Mouse (Mus musculus) neural tube, embryonic 14.5 days (tissue): Measurements from ENCODE around the gene P2ry12. TPM values are rescaled to one million over a fixed set of nuclear protein-coding genes. Genes with fewer than 3 reads are reported as not detected.

Experiments used
- ATAC-seq: fragments of 200-750 bp; cut with Nextera tagmentation; 2 replicates; pipeline ENCODE4 v1.8.0; 2017; ENCODE audit warnings: low read depth, mild to moderate bottlenecking, moderate TSS enrichment, moderate library complexity
- H3K27ac ChIP-seq: fragments of 300-500 bp; sonication (generic); 2 replicates; pipeline ENCODE4 v1.5.1; 2014; ENCODE audit warnings: low read depth, mild to moderate bottlenecking, control low read depth, low read length, moderate library complexity, mixed read lengths
- H3K27me3 ChIP-seq: fragments of 300-500 bp; sonication (generic); 2 replicates; pipeline ENCODE4 v1.6.1; 2014; ENCODE audit warnings: low read length; ENCODE audit not compliant: control insufficient read depth, insufficient read depth
- H3K36me3 ChIP-seq: fragments of 300-500 bp; sonication (generic); 2 replicates; pipeline ENCODE4 v1.6.1; 2014; ENCODE audit warnings: low read length, mixed read lengths; ENCODE audit not compliant: control insufficient read depth, insufficient read depth
- H3K4me1 ChIP-seq: fragments of 300-500 bp; sonication (generic); 2 replicates; pipeline ENCODE4 v1.6.1; 2014; ENCODE audit warnings: low read length; ENCODE audit not compliant: control insufficient read depth, insufficient read depth
- H3K4me2 ChIP-seq: fragments of 300-500 bp; sonication (generic); 2 replicates; pipeline ENCODE4 v1.6.1; 2014; ENCODE audit warnings: mild to moderate bottlenecking, low read depth, low read length, control low read depth
- H3K4me3 ChIP-seq: fragments of 300-500 bp; sonication (generic); 2 replicates; pipeline ENCODE4 v1.5.1; 2014; ENCODE audit warnings: low read depth, low read length, control low read depth, mixed read lengths
- H3K9ac ChIP-seq: fragments of 300-500 bp; sonication (generic); replicated peaks from 2 replicates; pipeline ENCODE4 v1.6.1; 2014; ENCODE audit warnings: low read depth, mild to moderate bottlenecking, control low read depth, low read length, mixed read lengths
- H3K9me3 ChIP-seq: fragments of 300-500 bp; sonication (generic); 2 replicates; pipeline ENCODE4 v1.6.1; 2016; ENCODE audit warnings: low read length; ENCODE audit not compliant: control insufficient read depth
- WGBS: fragments of 180-500 bp; shearing (Covaris S2); extraction: QIAGEN DNeasy Blood & Tissue Kit; methylation state at CpG from one replicate; pipeline ENCODE4 v1.1.7; 2014; 5-methylcytosine and 5-hydroxymethylcytosine counted together
- polyA plus RNA-seq: library from polyadenylated mRNA; unstranded; fragments of >200 nt; fragmentation: Nextera tagmentation; extraction: Ambion mirVana; gene quantifications from 2 replicates; pipeline ENCODE4 v1.2.1, GENCODE M21; 2014

P2ry12 gene
- 10.4 and 11.0 TPM in 2 replicates for polyA plus RNA-seq

DNA sequence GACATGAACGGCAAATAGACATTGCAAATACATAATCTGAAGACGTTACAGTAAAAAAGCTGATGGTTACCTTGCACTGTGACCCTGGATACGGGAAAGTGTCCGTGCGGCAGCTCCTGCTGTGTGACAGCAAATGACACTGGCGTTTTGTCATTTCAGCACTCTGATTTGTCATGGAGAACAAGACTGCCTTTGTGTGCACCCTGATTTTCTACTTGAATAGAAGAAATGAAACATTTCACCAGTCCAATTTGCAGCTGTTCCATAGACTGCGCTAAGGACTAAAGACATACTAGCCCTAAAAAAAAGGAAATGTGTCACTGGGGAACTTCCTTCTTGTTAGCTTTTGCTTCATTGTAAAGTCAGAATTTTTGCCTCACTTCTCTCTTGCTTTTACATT is at the start of gene P2ry12:
P2ry12 (minus strand) TSS at position 168 of the 400 bp plus-strand sequence.
- no peaks in the 10 kb centered on the region for H3K9me3 ChIP-seq
- H3K27ac ChIP-seq: no peak within 1 kb of the TSS
- no peak within 1 kb of the TSS for H3K9ac ChIP-seq
- ATAC-seq: no peak
- H3K27me3 ChIP-seq: no peaks in the 10 kb centered on the region
- H3K4me3 ChIP-seq: no peak within 1 kb of the TSS
- H3K36me3 ChIP-seq: no peaks in the 10 kb centered on the region
- peaks cover 4% of the 10 kb centered on the region; the same call in 1 of the 2 replicates for H3K4me1 ChIP-seq
- H3K4me2 ChIP-seq: peak within 1 kb of the TSS; percentile 8; the same call in 1 of the 2 replicates
- 16% methylated on average over 7 of the region's 7 CpGs for WGBS

DNA sequence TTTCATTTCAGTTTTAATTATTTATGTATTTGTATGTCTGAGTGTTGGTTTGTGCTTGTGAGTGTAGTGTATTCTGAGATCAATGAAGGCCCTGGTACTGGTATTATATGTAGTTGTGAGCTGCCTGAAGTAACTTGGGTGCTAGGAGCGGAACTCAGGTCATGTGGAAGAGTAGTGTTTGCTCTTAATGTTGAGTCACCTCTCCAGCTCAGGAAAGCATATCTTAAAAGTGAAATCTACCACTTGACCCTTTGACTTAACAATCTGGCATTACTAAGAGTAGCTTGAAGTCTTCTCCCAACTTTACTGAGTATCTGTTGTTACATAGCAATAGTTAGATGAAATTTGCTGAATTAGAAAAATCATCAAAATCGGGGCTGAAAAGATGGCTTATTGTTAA is 42.8 kb upstream of the P2ry12 start:
- H3K4me3 ChIP-seq: no peak overlapping the region
- no peaks in the 10 kb centered on the region for H3K27me3 ChIP-seq
- H3K27ac ChIP-seq: no peak overlapping the region
- no peaks in the 10 kb centered on the region for H3K4me1 ChIP-seq
- WGBS: 94% methylated on average over 2 of the region's 2 CpGs
- no peak for ATAC-seq
- no peak overlapping the region for H3K9ac ChIP-seq
- no peaks in the 10 kb centered on the region for H3K9me3 ChIP-seq
- no peaks in the 10 kb centered on the region for H3K36me3 ChIP-seq
- no peak overlapping the region for H3K4me2 ChIP-seq

DNA sequence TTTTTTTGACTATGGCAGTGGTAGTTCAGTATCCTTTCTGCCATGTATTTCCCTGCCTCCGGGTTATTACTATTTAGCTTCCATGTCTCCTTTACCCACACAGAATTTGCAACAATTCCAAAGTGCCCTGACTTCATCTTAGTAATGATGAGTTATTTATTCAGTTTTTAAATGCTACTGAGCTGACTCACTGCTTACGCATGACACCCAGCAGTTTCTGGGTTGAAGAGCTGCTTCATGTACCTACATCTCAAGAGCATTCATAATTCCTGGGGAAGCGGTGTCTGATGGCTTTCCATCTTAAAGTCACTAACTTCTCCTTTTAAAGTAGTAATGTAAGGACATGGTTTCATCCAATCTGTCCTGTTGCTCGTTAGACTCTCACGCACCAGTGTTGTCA is 42.3 kb upstream of the P2ry12 start:
- no peaks in the 10 kb centered on the region for H3K36me3 ChIP-seq
- H3K27ac ChIP-seq: no peak overlapping the region
- no peak for ATAC-seq
- 96% methylated on average over 5 of the region's 5 CpGs for WGBS
- no peak overlapping the region for H3K4me2 ChIP-seq
- no peak overlapping the region for H3K9ac ChIP-seq
- no peak overlapping the region for H3K4me3 ChIP-seq
- no peaks in the 10 kb centered on the region for H3K4me1 ChIP-seq
- H3K9me3 ChIP-seq: no peaks in the 10 kb centered on the region
- no peaks in the 10 kb centered on the region for H3K27me3 ChIP-seq

DNA sequence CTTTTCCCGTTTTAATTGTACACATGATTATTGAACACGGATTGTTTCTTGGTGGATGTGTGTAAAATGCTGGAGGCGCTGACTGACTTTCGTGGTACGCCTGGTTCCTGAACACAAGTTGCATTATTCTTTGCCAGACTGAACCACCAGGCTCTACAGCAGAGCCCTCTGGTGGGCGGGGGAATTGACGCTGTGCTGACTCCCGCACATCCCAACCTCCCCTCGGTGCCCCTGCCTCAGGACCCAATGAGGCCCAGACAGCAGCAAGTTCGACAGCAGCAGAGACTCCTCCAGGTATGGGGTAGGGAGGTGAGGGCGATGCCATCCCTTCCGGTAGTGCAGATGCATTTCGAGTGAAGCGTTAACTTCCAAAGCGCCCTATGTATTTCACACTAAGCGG is 35.0 kb upstream of the P2ry12 start:
- no peaks in the 10 kb centered on the region for H3K36me3 ChIP-seq
- ATAC-seq: 0 out of 2 replicates have a peak, but pooled peaks have one; percentile 39
- H3K4me3 ChIP-seq: no peak overlapping the region
- H3K27ac ChIP-seq: no peak overlapping the region
- H3K4me2 ChIP-seq: no peak overlapping the region
- no peak overlapping the region for H3K9ac ChIP-seq
- WGBS: 86% methylated on average over 16 of the region's 16 CpGs
- no peaks in the 10 kb centered on the region for H3K27me3 ChIP-seq
- H3K9me3 ChIP-seq: no peaks in the 10 kb centered on the region
- no peaks in the 10 kb centered on the region for H3K4me1 ChIP-seq

DNA sequence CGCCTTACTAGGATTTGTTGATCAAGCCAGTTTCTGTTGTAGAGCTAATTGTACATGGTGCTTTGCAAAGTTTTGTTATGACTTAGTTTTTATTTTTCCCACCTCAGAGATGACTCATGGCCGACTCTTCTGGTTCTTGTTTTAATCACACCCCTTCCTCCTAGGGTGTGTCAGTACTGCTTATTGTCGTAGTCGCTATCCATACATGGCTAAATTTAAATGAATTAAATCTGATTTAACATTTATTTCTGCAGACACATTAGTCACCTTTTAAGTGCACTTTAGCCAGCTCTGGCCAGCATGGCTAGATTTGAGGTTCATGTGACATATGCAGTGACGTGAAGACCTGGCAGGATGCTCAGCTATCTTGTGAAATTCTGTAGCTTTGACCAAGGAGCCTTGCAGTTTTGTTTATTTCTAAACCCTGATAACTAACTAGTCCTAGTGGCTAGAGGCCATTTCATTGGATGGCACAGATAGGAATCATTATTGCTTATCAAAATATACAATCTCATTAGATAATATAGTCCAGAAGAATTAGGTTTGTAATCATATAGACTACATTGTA is 34.0 kb upstream of the P2ry12 start:
- H3K9me3 ChIP-seq: no peaks in the 10 kb centered on the region
- no peak for ATAC-seq
- H3K36me3 ChIP-seq: no peaks in the 10 kb centered on the region
- H3K27ac ChIP-seq: no peak overlapping the region
- H3K4me2 ChIP-seq: no peak overlapping the region
- no peaks in the 10 kb centered on the region for H3K27me3 ChIP-seq
- H3K4me1 ChIP-seq: no peaks in the 10 kb centered on the region
- no peak overlapping the region for H3K4me3 ChIP-seq
- H3K9ac ChIP-seq: no peak overlapping the region
- WGBS: 96% methylated on average over 5 of the region's 5 CpGs

DNA sequence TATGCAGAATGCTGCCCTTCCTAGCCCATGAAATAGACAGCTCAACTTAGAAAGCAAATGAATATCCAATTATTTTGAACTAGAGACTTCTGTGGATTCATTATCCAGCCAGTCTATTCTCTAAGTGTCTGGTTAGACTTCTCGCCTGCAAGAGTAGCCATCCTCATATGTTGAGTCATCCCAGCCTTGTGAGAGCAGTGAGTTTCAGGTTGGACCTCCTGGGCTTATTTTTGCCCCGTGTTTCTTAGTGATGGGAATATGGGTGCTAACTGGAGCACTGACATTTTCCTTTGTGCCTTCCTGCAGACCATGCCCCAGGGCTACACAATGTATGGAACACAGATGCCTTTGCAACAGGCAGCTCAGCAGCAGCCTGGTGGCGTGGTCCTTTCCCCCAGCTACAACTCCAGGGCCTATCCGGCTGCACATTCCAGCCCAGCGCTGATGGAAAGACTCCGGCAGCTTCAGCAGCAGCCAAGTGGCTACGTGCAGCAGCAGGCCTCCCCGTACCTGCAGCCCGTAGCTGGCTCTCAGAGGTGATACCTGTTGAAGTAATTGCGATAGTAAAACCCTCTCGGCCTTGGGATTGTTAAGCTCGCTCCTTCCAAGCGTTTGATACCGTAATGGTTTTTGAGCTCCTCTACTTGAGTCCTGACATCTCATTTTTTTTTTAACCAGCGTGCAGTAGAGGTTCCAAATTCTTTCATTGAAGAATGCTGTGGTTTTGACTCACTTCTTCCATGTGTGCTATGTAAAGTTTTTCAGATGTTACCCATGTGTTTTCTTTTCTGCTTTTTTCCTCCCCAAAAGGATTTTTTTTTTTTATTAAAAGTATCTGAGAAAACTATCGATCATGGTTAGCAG is 33.3 kb upstream of the P2ry12 start:
- Histone ChIP-seq H3K36me3 (no peaks in the 10 kb centered on the region), H3K4me2 (no peak overlapping the region), H3K4me1 (no peaks in the 10 kb centered on the region), H3K27me3 (no peaks in the 10 kb centered on the region), H3K4me3 (no peak overlapping the region), H3K9ac (no peak overlapping the region), H3K9me3 (no peaks in the 10 kb centered on the region), H3K27ac (no peak overlapping the region)
- no peak for ATAC-seq
- 90% methylated on average over 16 of the region's 16 CpGs for WGBS

DNA sequence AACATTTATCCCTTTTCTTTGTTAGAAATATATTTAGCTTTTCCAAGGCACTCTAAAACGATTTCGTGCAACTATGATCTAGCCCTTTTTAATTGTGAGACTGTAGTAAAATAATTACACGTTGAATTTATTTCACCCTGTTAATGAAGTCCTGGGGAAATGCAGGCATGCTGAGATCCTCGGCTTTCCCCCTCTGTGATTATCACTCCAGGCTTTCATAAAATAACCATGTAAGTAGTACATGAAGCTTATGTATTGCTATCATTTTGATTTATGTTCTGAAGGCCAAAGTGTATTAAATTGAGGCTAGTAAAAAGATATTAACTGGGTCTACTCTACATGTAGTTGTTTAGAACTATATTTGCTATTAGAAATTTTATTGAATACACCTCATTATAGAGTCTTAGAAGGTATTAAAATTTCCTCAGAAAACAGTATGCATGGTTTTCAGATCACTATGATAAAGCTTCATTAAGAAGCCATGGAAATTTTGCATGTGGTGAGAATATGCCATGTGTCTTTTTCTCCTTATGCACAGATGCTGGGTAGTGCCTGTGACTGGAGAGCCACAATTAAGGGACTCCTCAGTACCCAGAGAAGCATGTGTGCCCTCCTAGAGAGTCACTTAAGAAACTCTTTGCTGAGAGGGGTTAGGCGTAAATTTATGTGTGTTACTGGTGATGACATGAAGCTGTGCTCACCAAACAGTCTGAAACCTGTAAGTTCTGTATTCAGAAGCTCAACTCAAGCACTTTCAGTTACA is 30.9 kb upstream of the P2ry12 start:
- peak; percentile 75 for ATAC-seq
- Histone ChIP-seq H3K9me3 (no peaks in the 10 kb centered on the region), H3K27me3 (no peaks in the 10 kb centered on the region), H3K4me2 (no peak overlapping the region), H3K36me3 (no peaks in the 10 kb centered on the region), H3K27ac (no peak overlapping the region), H3K4me1 (no peaks in the 10 kb centered on the region), H3K4me3 (no peak overlapping the region), H3K9ac (no peak overlapping the region)
- 49% methylated on average over 5 of the region's 5 CpGs for WGBS

DNA sequence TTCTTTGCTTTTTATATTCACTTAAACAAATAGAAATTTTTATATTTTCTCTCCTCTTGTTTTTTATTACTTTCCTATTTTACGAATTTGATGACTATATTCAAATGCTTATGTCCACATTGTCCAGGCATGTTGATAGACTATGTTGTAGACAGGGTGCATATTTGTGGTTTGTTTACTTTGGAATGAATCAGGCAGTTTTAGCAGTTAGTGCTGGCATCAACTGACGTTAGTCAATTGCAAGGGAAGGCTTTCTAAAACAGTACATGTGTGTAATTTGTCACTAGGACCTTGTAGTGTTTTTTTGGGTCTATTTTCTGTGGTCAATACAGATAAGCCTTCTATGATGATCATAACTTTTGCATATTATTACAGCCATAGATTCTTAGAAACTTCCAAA is 27.9 kb upstream of the P2ry12 start:
- ATAC-seq: no peak
- Histone ChIP-seq H3K4me1 (no peaks in the 10 kb centered on the region), H3K27ac (no peak overlapping the region), H3K4me2 (no peak overlapping the region), H3K4me3 (no peak overlapping the region), H3K36me3 (no peaks in the 10 kb centered on the region), H3K27me3 (no peaks in the 10 kb centered on the region), H3K9ac (no peak overlapping the region), H3K9me3 (no peaks in the 10 kb centered on the region)
- 75% methylated on average over 2 of the region's 2 CpGs for WGBS

DNA sequence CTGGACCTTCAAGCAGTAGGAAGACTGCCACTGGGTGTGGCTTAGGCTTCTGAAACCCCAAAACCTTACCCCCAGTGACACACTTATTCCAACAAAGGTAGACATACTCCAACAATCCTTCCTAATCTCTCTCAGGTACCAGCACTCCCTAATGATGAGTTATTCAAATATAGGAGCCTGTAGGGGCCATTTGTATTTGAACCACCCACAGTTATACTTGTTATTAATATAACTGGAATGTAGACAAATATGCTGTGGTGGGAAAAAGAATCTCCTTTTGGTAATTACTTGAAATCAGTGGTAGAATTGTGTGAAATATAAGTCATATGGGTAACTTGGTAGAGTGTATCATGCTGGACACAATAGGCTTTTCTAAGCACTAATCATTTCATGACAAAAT is 15.9 kb upstream of the P2ry12 start:
- no peak for ATAC-seq
- Histone ChIP-seq H3K27ac (no peak overlapping the region), H3K36me3 (peaks cover 9% of the 10 kb centered on the region; the same call in 1 of the 2 replicates), H3K4me1 (no peaks in the 10 kb centered on the region), H3K27me3 (no peaks in the 10 kb centered on the region), H3K4me3 (no peak overlapping the region), H3K9me3 (no peaks in the 10 kb centered on the region), H3K9ac (no peak overlapping the region), H3K4me2 (no peak overlapping the region)
